Mouse (Mus musculus): ENCODE results near the gene Pla2g15. TPM values are rescaled to one million over a fixed set of nuclear protein-coding genes. Genes with fewer than 3 reads are reported as not detected.

Gene Pla2g15
- polyA plus RNA-seq, 1 experiment from 2014 or later, result 7.9 TPM

DNA sequence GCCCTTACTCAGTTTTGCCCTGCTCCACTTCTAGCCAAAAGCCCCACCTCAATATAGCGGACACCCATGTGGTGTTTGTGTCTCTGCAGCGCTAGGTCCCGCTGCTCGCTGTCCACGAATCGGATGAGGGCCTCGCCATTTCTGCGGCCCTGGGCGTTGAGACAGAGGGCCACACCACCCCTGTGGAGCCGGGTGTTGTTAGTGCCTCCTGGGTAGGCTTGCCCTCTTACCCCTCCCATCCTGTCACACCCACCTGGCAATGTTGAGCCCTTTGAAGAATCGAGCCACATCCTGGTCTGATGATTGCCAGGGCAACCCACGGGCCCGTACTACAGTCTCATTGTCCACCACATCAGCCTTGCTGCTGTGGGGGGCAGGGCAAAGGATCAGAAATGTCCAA, 16.7 kb upstream of the Pla2g15 start:
- Histone ChIP-seq H3K4me1 (replicated peaks; ENCODE audit: control insufficient read depth, insufficient read depth, low read length) (0 out of 2 replicates have a peak, but pooled peaks cover 3% of the 10 kb centered on the region), H3K27ac (ENCODE audit: low read depth, low read length) (no peak overlapping the region), H3K9ac (ENCODE audit: low read depth, low read length) (no peak overlapping the region), H3K4me3 (ENCODE audit: low read depth, low read length) (no peak overlapping the region), H3K27me3 (replicated peaks; ENCODE audit: control insufficient read depth, insufficient read depth, low read length) (0 out of 2 replicates have a peak, but pooled peaks cover 3% of the 10 kb centered on the region), H3K36me3 (ENCODE audit: control insufficient read depth, insufficient read depth) (peaks cover 49% of the 10 kb centered on the region), H3K4me2 (replicated peaks; ENCODE audit: low read depth) (no peak overlapping the region), H3K9me3 (ENCODE audit: control insufficient read depth) (no peaks in the 10 kb centered on the region)
- ATAC-seq, result no peak
- TF ChIP-seq CTCF (IDR thresholded peaks at IDR 0.05; ENCODE audit: low read depth), result no peak
- 55% methylated on average over 13 of the region's 13 CpGs for WGBS

DNA sequence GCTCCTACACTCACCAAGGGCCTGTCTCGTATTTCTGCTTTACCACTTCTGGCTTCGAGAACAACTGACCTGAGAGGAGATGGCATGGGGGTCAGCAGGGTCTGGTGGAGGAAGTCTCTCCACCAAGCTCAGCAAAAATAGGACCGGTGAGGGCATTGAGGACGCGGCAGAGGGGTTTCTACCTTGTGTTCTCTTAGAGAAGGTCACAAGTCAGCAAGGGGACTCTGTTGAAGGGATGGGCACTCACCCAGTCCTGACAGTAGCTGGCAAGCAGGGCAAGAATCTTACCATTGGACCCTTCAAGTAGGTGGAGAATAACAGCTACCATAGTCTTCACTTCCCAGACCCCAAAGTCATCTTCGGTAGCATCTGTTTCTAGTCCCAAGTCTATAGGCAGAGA, 16.3 kb upstream of the Pla2g15 start:
- H3K36me3 ChIP-seq (ENCODE audit: control insufficient read depth, insufficient read depth), result peaks cover 45% of the 10 kb centered on the region
- 0 out of 2 replicates have a peak, but pooled peaks cover 3% of the 10 kb centered on the region for H3K27me3 ChIP-seq (replicated peaks; ENCODE audit: control insufficient read depth, insufficient read depth, low read length)
- 0 out of 2 replicates have a peak, but pooled peaks cover 3% of the 10 kb centered on the region for H3K4me1 ChIP-seq (replicated peaks; ENCODE audit: control insufficient read depth, insufficient read depth, low read length)
- no peak for ATAC-seq
- no peak overlapping the region for H3K9ac ChIP-seq (ENCODE audit: low read depth, low read length)
- H3K9me3 ChIP-seq (ENCODE audit: control insufficient read depth), result no peaks in the 10 kb centered on the region
- no peak overlapping the region for H3K4me3 ChIP-seq (ENCODE audit: low read depth, low read length)
- no peak overlapping the region for H3K27ac ChIP-seq (ENCODE audit: low read depth, low read length)
- 74% methylated on average over 6 of the region's 6 CpGs for WGBS
- H3K4me2 ChIP-seq (replicated peaks; ENCODE audit: low read depth), result peak overlapping the region; percentile 82; the same call in 1 of the 2 replicates
- no peak for TF ChIP-seq CTCF (IDR thresholded peaks at IDR 0.05; ENCODE audit: low read depth)

DNA sequence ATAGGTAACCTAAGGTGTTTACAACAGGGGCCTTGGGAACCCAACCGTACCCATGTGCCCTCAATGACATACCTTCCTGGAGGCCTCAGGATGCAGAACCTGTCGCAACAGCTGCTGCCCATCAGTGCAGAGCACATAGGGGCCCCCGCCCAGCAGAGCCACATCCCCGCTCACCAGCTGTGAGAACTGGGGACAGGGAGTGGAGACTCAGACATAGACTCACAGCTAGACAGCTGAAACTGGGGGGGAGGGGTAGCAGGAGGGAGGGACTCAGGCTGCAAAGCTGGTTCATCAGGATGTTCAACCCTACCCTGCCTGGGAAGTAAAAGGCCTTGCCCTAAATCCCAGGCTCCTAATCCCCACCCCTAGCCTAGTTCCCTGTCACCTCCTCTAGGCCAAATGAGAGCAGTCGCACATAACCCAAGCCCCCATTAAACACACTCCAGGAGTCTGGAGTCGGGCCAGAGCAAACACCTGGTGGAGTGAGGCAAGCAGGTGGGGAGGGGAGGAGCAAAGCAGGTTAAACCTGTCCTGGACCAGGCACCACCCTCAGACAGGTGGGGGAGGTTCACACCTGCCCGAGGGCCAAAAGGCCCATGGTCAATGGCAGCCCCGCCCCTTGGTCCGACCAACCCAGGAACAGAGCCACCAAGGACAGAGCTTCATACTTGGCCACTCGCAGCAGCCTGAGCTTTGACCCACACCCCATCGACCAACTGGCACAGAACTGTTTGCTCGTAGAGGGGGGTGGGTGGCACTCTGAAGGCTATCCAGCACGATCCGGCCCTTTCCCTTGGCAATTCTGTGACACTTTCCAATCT, 15.2 kb upstream of the Pla2g15 start:
- H3K4me1 ChIP-seq (replicated peaks; ENCODE audit: control insufficient read depth, insufficient read depth, low read length), result 0 out of 2 replicates have a peak, but pooled peaks cover 3% of the 10 kb centered on the region
- peak overlapping the region; percentile 82 for H3K4me2 ChIP-seq (replicated peaks; ENCODE audit: low read depth)
- no peaks in the 10 kb centered on the region for H3K9me3 ChIP-seq (ENCODE audit: control insufficient read depth)
- TF ChIP-seq CTCF (IDR thresholded peaks at IDR 0.05; ENCODE audit: low read depth), result 0 out of 2 replicates have a peak, but pooled peaks have one; percentile 1
- ATAC-seq, result peak; percentile 81
- peak overlapping the region; percentile 87 for H3K27ac ChIP-seq (ENCODE audit: low read depth, low read length)
- WGBS, result 11% methylated on average over 14 of the region's 14 CpGs
- peaks cover 37% of the 10 kb centered on the region for H3K36me3 ChIP-seq (ENCODE audit: control insufficient read depth, insufficient read depth)
- peak overlapping the region; percentile 54 for H3K4me3 ChIP-seq (ENCODE audit: low read depth, low read length)
- H3K9ac ChIP-seq (ENCODE audit: low read depth, low read length), result peak overlapping the region; percentile 58
- 0 out of 2 replicates have a peak, but pooled peaks cover 3% of the 10 kb centered on the region for H3K27me3 ChIP-seq (replicated peaks; ENCODE audit: control insufficient read depth, insufficient read depth, low read length)

DNA sequence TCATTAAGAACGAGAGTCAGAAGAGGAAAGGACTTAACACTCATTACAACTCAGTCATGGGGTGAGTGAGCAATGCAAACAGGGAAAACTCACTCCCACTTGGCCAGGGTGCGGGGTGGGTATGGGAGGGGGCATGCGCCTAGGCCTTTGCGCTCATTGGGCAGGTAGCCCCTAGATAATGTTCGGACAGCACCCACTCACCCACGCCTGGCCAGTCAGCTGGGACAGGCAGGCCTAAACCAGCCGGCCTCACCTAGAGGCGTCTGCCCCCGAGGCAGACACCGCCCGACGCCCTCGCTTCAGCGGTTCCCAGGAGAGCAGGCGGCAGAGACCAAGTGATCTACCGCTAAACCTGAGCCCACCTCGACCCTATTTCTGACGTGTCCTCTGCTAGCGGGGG, 14.5 kb upstream of the Pla2g15 start:
- Histone ChIP-seq H3K4me2 (replicated peaks; ENCODE audit: low read depth) (peak overlapping the region; percentile 82), H3K27me3 (replicated peaks; ENCODE audit: control insufficient read depth, insufficient read depth, low read length) (0 out of 2 replicates have a peak, but pooled peaks cover 3% of the 10 kb centered on the region), H3K27ac (ENCODE audit: low read depth, low read length) (peak overlapping the region; percentile 87), H3K9ac (ENCODE audit: low read depth, low read length) (peak overlapping the region; percentile 58), H3K4me1 (replicated peaks; ENCODE audit: control insufficient read depth, insufficient read depth, low read length) (0 out of 2 replicates have a peak, but pooled peaks cover 3% of the 10 kb centered on the region), H3K9me3 (ENCODE audit: control insufficient read depth) (no peaks in the 10 kb centered on the region), H3K36me3 (ENCODE audit: control insufficient read depth, insufficient read depth) (peaks cover 30% of the 10 kb centered on the region), H3K4me3 (ENCODE audit: low read depth, low read length) (peak overlapping the region; percentile 54)
- no peak for ATAC-seq
- no peak for TF ChIP-seq CTCF (IDR thresholded peaks at IDR 0.05; ENCODE audit: low read depth)
- 4% methylated on average over 19 of the region's 19 CpGs for WGBS

DNA sequence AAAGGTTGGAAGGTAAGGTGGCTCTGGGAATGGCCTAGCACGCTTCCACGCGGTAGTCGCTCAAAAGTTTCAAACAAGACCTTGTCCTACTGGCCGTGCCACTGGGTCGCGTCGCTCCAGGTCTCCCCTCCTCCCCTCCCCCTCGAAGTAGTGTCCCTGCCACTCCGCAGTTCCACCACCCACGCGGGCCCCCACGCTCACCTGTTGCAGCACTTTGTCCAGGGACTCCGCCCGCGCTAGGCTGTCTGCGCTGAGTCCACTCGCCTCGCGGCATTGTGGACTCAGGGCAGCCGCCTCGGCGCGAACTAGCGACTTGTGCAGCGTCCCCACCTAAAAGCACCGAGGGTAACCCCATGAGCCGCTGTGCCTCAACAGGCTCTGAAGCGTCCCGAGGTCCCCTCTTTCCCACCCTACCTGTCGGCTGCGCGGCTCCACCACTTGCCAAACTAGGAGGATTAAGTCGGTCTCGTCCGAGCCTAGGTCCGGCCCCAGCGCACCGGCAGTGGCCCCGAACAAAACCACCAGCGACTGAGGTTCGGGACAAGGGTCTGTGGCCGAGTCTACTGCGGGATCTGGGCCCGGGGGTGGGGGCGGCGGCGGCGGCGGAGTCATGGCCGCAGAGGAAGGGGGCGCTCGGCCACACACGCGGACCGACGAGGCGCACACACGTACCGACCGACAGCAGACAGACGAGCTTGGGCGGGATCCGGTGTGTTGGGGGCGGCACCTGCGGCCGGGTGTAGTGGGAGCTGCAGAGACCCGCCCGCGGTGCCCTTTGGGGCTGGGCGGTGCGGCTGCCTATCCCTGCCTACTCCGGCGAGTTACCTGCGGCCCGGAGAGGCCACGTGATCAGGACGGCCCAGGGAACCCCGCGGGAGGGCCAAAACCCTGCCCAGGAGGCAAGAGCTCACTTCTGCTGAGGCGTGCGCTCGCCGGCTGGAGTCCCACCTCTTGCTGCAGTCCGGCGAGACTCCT, 13.8 kb upstream of the Pla2g15 start, which contains the start of gene Esrp2:
Gene Esrp2 (minus strand): TSS at position 819 of the 975 bp plus-strand sequence.
- Histone ChIP-seq H3K9me3 (ENCODE audit: control insufficient read depth) (no peaks in the 10 kb centered on the region), H3K36me3 (ENCODE audit: control insufficient read depth, insufficient read depth) (peaks cover 23% of the 10 kb centered on the region), H3K4me2 (replicated peaks; ENCODE audit: low read depth) (peak within 1 kb of the TSS; percentile 82), H3K4me1 (replicated peaks; ENCODE audit: control insufficient read depth, insufficient read depth, low read length) (0 out of 2 replicates have a peak, but pooled peaks cover 3% of the 10 kb centered on the region), H3K27me3 (replicated peaks; ENCODE audit: control insufficient read depth, insufficient read depth, low read length) (0 out of 2 replicates have a peak, but pooled peaks cover 3% of the 10 kb centered on the region), H3K9ac (ENCODE audit: low read depth, low read length) (peak within 1 kb of the TSS; percentile 58), H3K4me3 (ENCODE audit: low read depth, low read length) (peak within 1 kb of the TSS; percentile 54), H3K27ac (ENCODE audit: low read depth, low read length) (peak within 1 kb of the TSS; percentile 87)
- peak; percentile 35 for TF ChIP-seq CTCF (IDR thresholded peaks at IDR 0.05; ENCODE audit: low read depth)
- WGBS, result under 1% methylated on average over 85 of the region's 86 CpGs
- peak; percentile 76 for ATAC-seq
